Mouse (Mus musculus) midbrain, embryonic 11.5 days (tissue): ENCODE data around the gene Scin. TPM values are rescaled to one million over a fixed set of nuclear protein-coding genes. Genes with fewer than 3 reads are reported as not detected.

Experiments used
- ATAC-seq: fragments of 200-750 bp; cut with Nextera tagmentation; 2 replicates; pipeline ENCODE4 v1.8.0; 2017; ENCODE audit warnings: moderate TSS enrichment, moderate library complexity; ENCODE audit not compliant: low FRiP score
- DNase-seq: peaks from one replicate; pipeline ENCODE4 v3.0.0; 2015; ENCODE audit warnings: low spot score; ENCODE audit errors: missing footprints
- H3K27ac ChIP-seq: fragments of 300-500 bp; sonication (generic); 2 replicates; pipeline ENCODE4 v1.5.1; 2014; ENCODE audit warnings: low read depth, low read length
- H3K27me3 ChIP-seq: fragments of 300-500 bp; sonication (generic); 2 replicates; pipeline ENCODE4 v1.6.1; 2014; ENCODE audit warnings: mild to moderate bottlenecking, low read length, moderate library complexity, mixed read lengths; ENCODE audit not compliant: control insufficient read depth, insufficient read depth
- H3K36me3 ChIP-seq: fragments of 300-500 bp; sonication (generic); 2 replicates; pipeline ENCODE4 v1.6.1; 2014; ENCODE audit warnings: mild to moderate bottlenecking, low read length, moderate library complexity, mixed read lengths; ENCODE audit not compliant: control insufficient read depth, insufficient read depth
- H3K4me1 ChIP-seq: fragments of 300-500 bp; sonication (generic); 2 replicates; pipeline ENCODE4 v1.6.1; 2014; ENCODE audit warnings: low read length; ENCODE audit not compliant: control insufficient read depth, insufficient read depth
- H3K4me2 ChIP-seq: fragments of 300-500 bp; sonication (generic); 2 replicates; pipeline ENCODE4 v1.6.1; 2014; ENCODE audit warnings: mild to moderate bottlenecking, moderate library complexity
- H3K4me3 ChIP-seq: fragments of 300-500 bp; sonication (generic); 2 replicates; pipeline ENCODE4 v1.5.1; 2014; ENCODE audit warnings: low read depth, low read length
- H3K9ac ChIP-seq: fragments of 300-500 bp; sonication (generic); 2 replicates; pipeline ENCODE4 v1.6.1; 2014; ENCODE audit warnings: low read length
- H3K9me3 ChIP-seq: fragments of 300-500 bp; sonication (generic); 2 replicates; pipeline ENCODE4 v1.6.1; 2016; ENCODE audit warnings: low read length; ENCODE audit not compliant: control insufficient read depth
- WGBS: fragments of 180-500 bp; shearing (Covaris S2); extraction: QIAGEN DNeasy Blood & Tissue Kit; methylation state at CpG from one replicate; pipeline ENCODE4 v1.1.7; 2014; 5-methylcytosine and 5-hydroxymethylcytosine counted together
- polyA plus RNA-seq: library from polyadenylated mRNA; unstranded; fragments of >200 nt; fragmentation: Nextera tagmentation; extraction: Ambion mirVana; gene quantifications from 2 replicates; pipeline ENCODE4 v1.2.1, GENCODE M21; 2014

Gene Scin
- polyA plus RNA-seq, 1 experiment from 2014 or later: 0.15 TPM

- H3K4me2 ChIP-seq: no peak overlapping the region
- H3K27me3 ChIP-seq: no peaks in the 10 kb centered on the region
- no peaks in the 10 kb centered on the region for H3K9me3 ChIP-seq
- H3K9ac ChIP-seq: no peak overlapping the region
- no peak overlapping the region for H3K4me3 ChIP-seq
- no peaks in the 10 kb centered on the region for H3K36me3 ChIP-seq
- no peak overlapping the region for H3K27ac ChIP-seq
- no peaks in the 10 kb centered on the region for H3K4me1 ChIP-seq
- no peak for ATAC-seq
- 91% methylated on average over 5 of the region's 5 CpGs for WGBS
- DNase-seq: no peak
These were observed 17.8 kb downstream of the Scin start for GRCm38 (mm10) chr12:40116214-40116613.

GRCm38 (mm10) chr12:40114883-40115282, 19.1 kb downstream of the Scin start:
- whole genome bisulfite sequencing: 88% methylated on average over 4 of the region's 4 CpGs
- Histone ChIP-seq H3K4me3 (no peak overlapping the region), H3K4me1 (no peaks in the 10 kb centered on the region), H3K36me3 (no peaks in the 10 kb centered on the region), H3K4me2 (no peak overlapping the region), H3K9ac (no peak overlapping the region), H3K27ac (no peak overlapping the region), H3K27me3 (no peaks in the 10 kb centered on the region), H3K9me3 (no peaks in the 10 kb centered on the region)
- DNase-seq: no peak
- no peak for ATAC-seq

GRCm38 (mm10) chr12:40114020-40114419, 20.0 kb downstream of the Scin start:
- H3K27me3 ChIP-seq: no peaks in the 10 kb centered on the region
- H3K27ac ChIP-seq: no peak overlapping the region
- no peaks in the 10 kb centered on the region for H3K9me3 ChIP-seq
- no peaks in the 10 kb centered on the region for H3K36me3 ChIP-seq
- H3K9ac ChIP-seq: no peak overlapping the region
- H3K4me3 ChIP-seq: no peak overlapping the region
- ATAC-seq: no peak
- 83% methylated on average over 3 of the region's 3 CpGs for WGBS
- no peaks in the 10 kb centered on the region for H3K4me1 ChIP-seq
- no peak overlapping the region for H3K4me2 ChIP-seq
- DNase-seq: no peak

GRCm38 (mm10) chr12:40113605-40114004, 20.4 kb downstream of the Scin start:
- Histone ChIP-seq H3K9ac (no peak overlapping the region), H3K4me2 (no peak overlapping the region), H3K4me1 (no peaks in the 10 kb centered on the region), H3K4me3 (no peak overlapping the region), H3K27ac (no peak overlapping the region), H3K9me3 (no peaks in the 10 kb centered on the region), H3K36me3 (no peaks in the 10 kb centered on the region), H3K27me3 (no peaks in the 10 kb centered on the region)
- DNase-seq: no peak
- no peak for ATAC-seq
- 84% methylated on average over 2 of the region's 2 CpGs for WGBS

- Histone ChIP-seq H3K36me3 (no peaks in the 10 kb centered on the region), H3K4me1 (no peaks in the 10 kb centered on the region), H3K27me3 (no peaks in the 10 kb centered on the region), H3K4me3 (no peak overlapping the region), H3K4me2 (no peak overlapping the region), H3K9me3 (no peaks in the 10 kb centered on the region), H3K27ac (no peak overlapping the region), H3K9ac (no peak overlapping the region)
- DNase-seq (no peak), ATAC-seq (no peak)
- 82% methylated on average over 1 of the region's 1 CpGs for WGBS
These were observed 24.8 kb downstream of the Scin start for GRCm38 (mm10) chr12:40109227-40109626.

GRCm38 (mm10) chr12:40108143-40108542, 25.9 kb downstream of the Scin start:
- no peaks in the 10 kb centered on the region for H3K9me3 ChIP-seq
- no peak overlapping the region for H3K4me2 ChIP-seq
- DNase-seq (no peak), ATAC-seq (no peak)
- no peaks in the 10 kb centered on the region for H3K36me3 ChIP-seq
- 72% methylated on average over 2 of the region's 2 CpGs for WGBS
- H3K9ac ChIP-seq: no peak overlapping the region
- no peak overlapping the region for H3K27ac ChIP-seq
- no peaks in the 10 kb centered on the region for H3K27me3 ChIP-seq
- no peaks in the 10 kb centered on the region for H3K4me1 ChIP-seq
- no peak overlapping the region for H3K4me3 ChIP-seq

- H3K9me3 ChIP-seq: no peaks in the 10 kb centered on the region
- H3K4me2 ChIP-seq: no peak overlapping the region
- no peak overlapping the region for H3K27ac ChIP-seq
- no peaks in the 10 kb centered on the region for H3K4me1 ChIP-seq
- no peaks in the 10 kb centered on the region for H3K27me3 ChIP-seq
- 68% methylated on average over 5 of the region's 5 CpGs for WGBS
- no peak overlapping the region for H3K9ac ChIP-seq
- no peak for DNase-seq
- H3K4me3 ChIP-seq: no peak overlapping the region
- no peaks in the 10 kb centered on the region for H3K36me3 ChIP-seq
- no peak for ATAC-seq
These were observed 27.2 kb downstream of the Scin start for GRCm38 (mm10) chr12:40106874-40107273.

- 89% methylated on average over 2 of the region's 2 CpGs for WGBS
- no peak for ATAC-seq
- no peaks in the 10 kb centered on the region for H3K36me3 ChIP-seq
These were observed 29.3 kb downstream of the Scin start for GRCm38 (mm10) chr12:40104750-40105149.

GRCm38 (mm10) chr12:40102359-40102758, 31.7 kb downstream of the Scin start:
- 99% methylated on average over 2 of the region's 2 CpGs for WGBS
- Histone ChIP-seq H3K4me1 (no peaks in the 10 kb centered on the region), H3K9me3 (no peaks in the 10 kb centered on the region), H3K4me3 (no peak overlapping the region), H3K27me3 (no peaks in the 10 kb centered on the region), H3K9ac (no peak overlapping the region), H3K27ac (no peak overlapping the region), H3K4me2 (no peak overlapping the region), H3K36me3 (no peaks in the 10 kb centered on the region)
- ATAC-seq (no peak), DNase-seq (no peak)

More at GRCm38 (mm10) chr12:40104750-40105149, 29.3 kb downstream of the Scin start:
- Histone ChIP-seq H3K4me3 (no peak overlapping the region), H3K4me1 (no peaks in the 10 kb centered on the region), H3K27ac (no peak overlapping the region), H3K9me3 (no peaks in the 10 kb centered on the region), H3K9ac (no peak overlapping the region), H3K4me2 (no peak overlapping the region), H3K27me3 (no peaks in the 10 kb centered on the region)
- DNase-seq: no peak

- no peak for ATAC-seq
- Histone ChIP-seq H3K4me3 (no peak overlapping the region), H3K4me2 (no peak overlapping the region), H3K9ac (no peak overlapping the region), H3K36me3 (no peaks in the 10 kb centered on the region), H3K4me1 (no peaks in the 10 kb centered on the region), H3K27me3 (no peaks in the 10 kb centered on the region), H3K27ac (no peak overlapping the region), H3K9me3 (no peaks in the 10 kb centered on the region)
- DNase-seq: no peak
- WGBS: 84% methylated on average over 2 of the region's 2 CpGs
These were observed 34.6 kb downstream of the Scin start for GRCm38 (mm10) chr12:40099407-40099806.
